Mouse (Mus musculus) lung, adult 2 months (tissue): ENCODE measurements around the gene Aqp2.

ENCODE experiments used
- CTCF ChIP-seq: fragments of 200-500 bp; IDR thresholded peaks from 2 replicates; pipeline ENCODE4 v1.5.1; 2011; ENCODE audit warnings: mild to moderate bottlenecking, low read length, control low read depth; ENCODE audit not compliant: insufficient read depth
- POLR2A ChIP-seq: fragments of 200-500 bp; IDR thresholded peaks from 2 replicates; pipeline ENCODE4 v1.6.1; 2011; ENCODE audit warnings: low read depth, mild to moderate bottlenecking, control low read depth, low read length, borderline replicate concordance; ENCODE audit errors: extremely low read depth

DNA sequence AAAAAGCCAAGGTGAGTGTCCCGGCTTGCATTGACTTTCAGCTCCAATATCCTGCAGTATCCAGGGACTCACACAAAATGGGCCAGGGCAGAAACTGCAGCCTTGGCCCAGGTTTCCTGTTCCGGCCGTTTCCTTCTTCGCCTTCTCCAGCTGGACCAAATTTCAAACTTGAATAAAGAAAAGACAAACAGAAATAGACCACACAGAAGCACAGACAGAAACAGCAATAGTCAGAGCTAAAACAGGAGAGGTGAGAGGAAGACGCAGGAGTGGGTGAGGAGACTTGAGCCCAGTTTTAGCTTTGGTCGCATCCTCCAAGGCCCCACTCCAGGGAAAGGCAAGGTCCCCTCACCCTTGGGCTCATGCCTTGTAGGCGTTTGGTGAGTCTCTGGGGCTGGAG, 24.4 kb downstream of the Aqp2 start:
- TF ChIP-seq POLR2A (no peak), CTCF (no peak)
